Mouse (Mus musculus): Measurements from ENCODE around the gene 4931406P16Rik. TPM values are rescaled to one million over a fixed set of nuclear protein-coding genes. Genes with fewer than 3 reads are reported as not detected.
A peak's percentile ranks its signal among the peaks of the same experiment; 100 is the strongest.
"Not testable (repeated sequence)": the region's sequence is repeated elsewhere in the genome, so short reads cannot be mapped to it uniquely, and the experiment has no call there.

The 4931406P16Rik gene
- polyA plus RNA-seq, 1 experiment from 2014 or later: 51.8 TPM

DNA sequence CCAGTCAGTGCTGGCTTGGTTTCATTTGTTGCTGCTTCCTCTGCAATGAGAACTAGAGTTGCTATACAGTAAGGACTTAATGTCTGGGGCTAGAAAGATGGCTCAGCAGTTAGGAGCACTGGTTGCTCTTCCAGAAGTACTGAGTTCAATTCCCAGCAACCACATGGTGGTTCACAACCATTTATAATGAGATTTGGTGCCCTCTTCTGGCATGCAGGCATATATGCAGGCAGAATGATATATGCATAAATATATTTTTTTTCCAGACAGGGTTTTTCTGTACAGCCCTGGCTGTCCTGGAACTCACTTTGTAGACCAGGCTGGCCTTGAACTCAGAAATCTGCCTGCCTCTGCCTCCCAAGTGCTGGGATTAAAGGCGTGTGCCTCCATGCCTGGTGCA lies 23.2 kb upstream of the 4931406P16Rik start:
- H3K4me3 ChIP-seq; H3K27ac ChIP-seq; H3K9ac ChIP-seq; H3K4me2 ChIP-seq; ATAC-seq (ENCODE audit: borderline replicate concordance, extremely low read depth, low FRiP score, low TSS enrichment); H3K9me3 ChIP-seq; H3K27me3 ChIP-seq; H3K4me1 ChIP-seq; H3K36me3 ChIP-seq: not testable (repeated sequence)
- WGBS: 88% methylated on average over 1 of the region's 1 CpGs

GRCm38 (mm10) chr7:34327493-34327892 lies 14.1 kb upstream of the 4931406P16Rik start:
- Histone ChIP-seq H3K4me3 (no peak overlapping the region), H3K36me3 (no peaks in the 10 kb centered on the region), H3K4me2 (no peak overlapping the region), H3K27me3 (no peaks in the 10 kb centered on the region), H3K27ac (no peak overlapping the region), H3K9me3 (no peaks in the 10 kb centered on the region), H3K9ac (no peak overlapping the region), H3K4me1 (no peaks in the 10 kb centered on the region)
- ATAC-seq (ENCODE audit: borderline replicate concordance, extremely low read depth, low FRiP score, low TSS enrichment): no peak
- WGBS: 35% methylated on average over 3 of the region's 3 CpGs

DNA sequence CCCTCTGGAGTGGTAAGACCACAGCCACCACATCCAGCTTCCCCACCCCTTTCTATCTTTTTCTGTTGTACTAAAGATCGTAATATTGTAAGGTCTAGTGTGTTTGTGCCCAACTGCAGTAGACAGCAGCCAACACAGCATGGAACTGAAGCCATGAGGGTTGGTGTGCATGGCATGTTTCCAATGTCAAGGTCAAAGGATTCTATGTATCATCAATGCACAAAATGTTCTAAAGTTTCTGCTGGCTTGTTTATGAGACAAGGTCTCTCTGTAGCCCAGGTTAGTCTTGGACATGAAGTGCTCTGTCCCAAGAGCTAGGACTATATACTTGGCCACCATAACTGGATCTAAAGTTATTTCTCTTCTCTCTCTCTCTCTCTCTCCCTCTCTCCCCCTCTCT lies 11.5 kb upstream of the 4931406P16Rik start:
- no peak overlapping the region for H3K4me3 ChIP-seq
- no peaks in the 10 kb centered on the region for H3K27me3 ChIP-seq
- WGBS: 75% methylated on average over 1 of the region's 1 CpGs
- no peak for ATAC-seq (ENCODE audit: borderline replicate concordance, extremely low read depth, low FRiP score, low TSS enrichment)
- no peak overlapping the region for H3K4me2 ChIP-seq
- no peak overlapping the region for H3K27ac ChIP-seq
- H3K9me3 ChIP-seq: no peaks in the 10 kb centered on the region
- peaks cover 3% of the 10 kb centered on the region; the same call in 1 of the 2 replicates for H3K4me1 ChIP-seq
- no peaks in the 10 kb centered on the region for H3K36me3 ChIP-seq
- H3K9ac ChIP-seq: no peak overlapping the region

DNA sequence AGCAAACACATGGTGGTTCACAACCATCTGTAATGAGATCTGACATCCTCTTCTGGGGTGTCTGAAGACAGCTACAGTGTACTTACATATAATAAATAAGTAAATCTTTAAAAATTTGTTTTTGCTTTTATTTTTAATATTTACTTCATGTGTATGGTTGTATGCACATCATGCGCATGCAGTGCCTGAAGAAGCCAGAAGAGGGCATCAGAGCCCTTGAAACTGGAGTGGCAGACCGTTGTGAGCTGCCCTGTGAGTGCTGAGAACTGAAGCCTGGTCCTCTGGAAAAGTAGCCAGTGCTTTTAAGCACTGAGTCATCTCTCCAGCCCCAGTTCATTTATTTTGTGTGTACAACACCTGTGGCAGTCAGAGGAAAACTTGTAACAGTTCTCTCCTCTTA lies 10.7 kb upstream of the 4931406P16Rik start:
- no peak for ATAC-seq (ENCODE audit: borderline replicate concordance, extremely low read depth, low FRiP score, low TSS enrichment)
- H3K4me1 ChIP-seq: peaks cover 7% of the 10 kb centered on the region; the same call in 1 of the 2 replicates
- no peaks in the 10 kb centered on the region for H3K27me3 ChIP-seq
- no peaks in the 10 kb centered on the region for H3K36me3 ChIP-seq
- WGBS: 92% methylated on average over 2 of the region's 2 CpGs
- no peak overlapping the region for H3K4me2 ChIP-seq
- no peak overlapping the region for H3K9ac ChIP-seq
- no peaks in the 10 kb centered on the region for H3K9me3 ChIP-seq
- no peak overlapping the region for H3K4me3 ChIP-seq
- H3K27ac ChIP-seq: no peak overlapping the region

DNA sequence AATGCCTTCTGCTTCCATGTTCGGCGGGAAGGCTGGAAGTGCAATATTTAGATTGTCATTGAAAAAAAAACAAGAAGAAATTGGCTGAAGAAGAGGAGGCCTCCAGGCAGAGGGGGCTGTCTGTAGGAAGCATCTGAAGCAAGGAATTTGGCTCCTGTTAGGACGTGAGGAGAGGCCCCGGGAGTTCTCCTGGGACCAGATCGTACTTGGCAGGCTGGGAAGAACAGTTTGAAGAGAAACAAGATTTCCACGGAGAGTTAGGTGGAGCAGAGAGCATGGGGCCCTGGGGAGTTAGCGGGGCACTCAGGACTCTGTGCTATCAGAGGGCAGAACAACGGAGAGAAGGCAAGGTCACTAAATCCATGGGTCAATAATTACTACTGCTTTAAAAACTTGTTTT lies 10.0 kb upstream of the 4931406P16Rik start:
- Histone ChIP-seq H3K36me3 (no peaks in the 10 kb centered on the region), H3K27ac (0 out of 2 replicates have a peak overlapping the region, but pooled peaks have one; percentile 5), H3K27me3 (no peaks in the 10 kb centered on the region), H3K4me2 (no peak overlapping the region), H3K4me1 (peaks cover 14% of the 10 kb centered on the region), H3K4me3 (no peak overlapping the region), H3K9me3 (no peaks in the 10 kb centered on the region), H3K9ac (no peak overlapping the region)
- ATAC-seq (ENCODE audit: borderline replicate concordance, extremely low read depth, low FRiP score, low TSS enrichment): no peak
- WGBS: 54% methylated on average over 8 of the region's 8 CpGs

- Histone ChIP-seq H3K9ac (no peak overlapping the region), H3K27ac (no peak overlapping the region), H3K4me2 (no peak overlapping the region), H3K36me3 (no peaks in the 10 kb centered on the region), H3K4me3 (no peak overlapping the region), H3K4me1 (peaks cover 20% of the 10 kb centered on the region), H3K27me3 (no peaks in the 10 kb centered on the region), H3K9me3 (no peaks in the 10 kb centered on the region)
- WGBS: 82% methylated on average over 4 of the region's 4 CpGs
- ATAC-seq (ENCODE audit: borderline replicate concordance, extremely low read depth, low FRiP score, low TSS enrichment): no peak
Measured at GRCm38 (mm10) chr7:34321958-34322357, 8.6 kb upstream of the 4931406P16Rik start.

- Histone ChIP-seq H3K9ac (no peak overlapping the region), H3K4me2 (no peak overlapping the region), H3K4me1 (peaks cover 20% of the 10 kb centered on the region), H3K36me3 (no peaks in the 10 kb centered on the region), H3K4me3 (no peak overlapping the region), H3K27me3 (no peaks in the 10 kb centered on the region), H3K27ac (no peak overlapping the region), H3K9me3 (no peaks in the 10 kb centered on the region)
- ATAC-seq (ENCODE audit: borderline replicate concordance, extremely low read depth, low FRiP score, low TSS enrichment): no peak
- WGBS: 68% methylated on average over 5 of the region's 5 CpGs
Measured at GRCm38 (mm10) chr7:34321119-34321518, 7.8 kb upstream of the 4931406P16Rik start.

DNA sequence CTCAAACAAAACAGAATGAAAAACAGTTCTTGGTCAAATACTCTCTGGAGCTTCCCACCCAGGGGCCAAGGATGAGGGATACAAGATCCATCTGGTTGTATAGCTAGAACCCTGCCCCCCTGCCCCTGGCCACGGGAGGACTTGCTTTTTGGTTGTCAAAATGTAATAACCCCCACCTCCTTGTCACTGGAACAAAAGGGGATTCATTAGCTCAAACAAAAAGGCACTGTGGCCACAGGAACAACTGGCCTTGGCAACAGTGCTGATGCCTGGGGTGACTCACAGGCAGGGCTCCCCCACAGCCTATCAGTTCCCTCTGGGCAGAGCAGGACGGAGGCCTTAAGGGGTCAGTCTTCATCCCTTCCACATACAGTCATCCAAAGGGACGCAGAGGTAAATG lies 6.6 kb upstream of the 4931406P16Rik start:
- H3K27me3 ChIP-seq: no peaks in the 10 kb centered on the region
- no peak overlapping the region for H3K4me2 ChIP-seq
- no peaks in the 10 kb centered on the region for H3K36me3 ChIP-seq
- H3K4me1 ChIP-seq: peaks cover 20% of the 10 kb centered on the region
- ATAC-seq (ENCODE audit: borderline replicate concordance, extremely low read depth, low FRiP score, low TSS enrichment): no peak
- no peak overlapping the region; the same call in 1 of the 2 replicates for H3K27ac ChIP-seq
- WGBS: 39% methylated on average over 3 of the region's 3 CpGs
- H3K4me3 ChIP-seq: no peak overlapping the region
- no peaks in the 10 kb centered on the region for H3K9me3 ChIP-seq
- H3K9ac ChIP-seq: no peak overlapping the region

GRCm38 (mm10) chr7:34319123-34319522 lies 5.8 kb upstream of the 4931406P16Rik start:
- Histone ChIP-seq H3K4me1 (peaks cover 20% of the 10 kb centered on the region), H3K4me2 (no peak overlapping the region), H3K9me3 (no peaks in the 10 kb centered on the region), H3K36me3 (no peaks in the 10 kb centered on the region), H3K4me3 (no peak overlapping the region), H3K27ac (peak overlapping the region; percentile 79), H3K9ac (no peak overlapping the region), H3K27me3 (no peaks in the 10 kb centered on the region)
- WGBS: 65% methylated on average over 2 of the region's 2 CpGs
- ATAC-seq (ENCODE audit: borderline replicate concordance, extremely low read depth, low FRiP score, low TSS enrichment): no peak

DNA sequence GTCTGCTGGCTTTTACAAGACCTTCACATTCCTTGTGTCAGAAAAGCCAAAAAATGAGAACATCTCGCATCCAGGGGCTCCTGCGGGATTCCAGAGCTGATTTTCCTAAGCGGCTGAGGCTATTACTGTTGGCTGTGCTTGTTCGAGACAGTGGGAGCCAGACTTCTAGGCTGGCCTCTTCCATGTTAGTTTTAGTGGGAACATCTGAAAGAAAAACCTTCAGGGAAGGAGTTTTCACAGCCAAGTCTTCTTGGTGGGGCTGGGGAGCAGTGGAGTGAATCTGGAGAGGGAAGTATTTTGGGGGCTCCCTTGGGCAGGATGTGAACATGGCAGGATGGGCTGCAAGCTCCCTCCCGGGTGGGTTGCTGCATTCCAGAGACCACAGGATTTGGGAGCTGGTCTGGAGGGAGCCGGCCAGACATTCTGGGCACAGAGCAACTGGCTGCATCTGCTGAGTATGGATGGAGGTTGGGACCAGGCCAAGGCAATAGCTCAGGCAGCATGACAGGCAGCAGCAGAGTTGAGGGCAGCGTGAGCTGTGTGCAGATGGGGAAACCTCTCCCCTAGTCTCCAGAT lies 4.6 kb upstream of the 4931406P16Rik start:
- Histone ChIP-seq H3K27ac (peak overlapping the region; percentile 79), H3K27me3 (no peaks in the 10 kb centered on the region), H3K4me3 (no peak overlapping the region), H3K9ac (no peak overlapping the region), H3K9me3 (no peaks in the 10 kb centered on the region), H3K4me1 (peaks cover 25% of the 10 kb centered on the region), H3K36me3 (no peaks in the 10 kb centered on the region), H3K4me2 (no peak overlapping the region)
- peak; percentile 46; the same call in 1 of the 2 replicates for ATAC-seq (ENCODE audit: borderline replicate concordance, extremely low read depth, low FRiP score, low TSS enrichment)
- 38% methylated on average over 7 of the region's 7 CpGs for WGBS

- Histone ChIP-seq H3K27ac (peak overlapping the region; percentile 95), H3K36me3 (no peaks in the 10 kb centered on the region), H3K4me2 (peak overlapping the region; percentile 77), H3K9me3 (no peaks in the 10 kb centered on the region), H3K27me3 (no peaks in the 10 kb centered on the region), H3K9ac (peak overlapping the region; percentile 97), H3K4me3 (peak overlapping the region; percentile 97), H3K4me1 (peaks cover 33% of the 10 kb centered on the region)
- ATAC-seq (ENCODE audit: borderline replicate concordance, extremely low read depth, low FRiP score, low TSS enrichment): peak; percentile 85
- under 1% methylated on average over 69 of the region's 73 CpGs for WGBS
Measured at GRCm38 (mm10) chr7:34312786-34313442, 437 bp downstream of the 4931406P16Rik start.

DNA sequence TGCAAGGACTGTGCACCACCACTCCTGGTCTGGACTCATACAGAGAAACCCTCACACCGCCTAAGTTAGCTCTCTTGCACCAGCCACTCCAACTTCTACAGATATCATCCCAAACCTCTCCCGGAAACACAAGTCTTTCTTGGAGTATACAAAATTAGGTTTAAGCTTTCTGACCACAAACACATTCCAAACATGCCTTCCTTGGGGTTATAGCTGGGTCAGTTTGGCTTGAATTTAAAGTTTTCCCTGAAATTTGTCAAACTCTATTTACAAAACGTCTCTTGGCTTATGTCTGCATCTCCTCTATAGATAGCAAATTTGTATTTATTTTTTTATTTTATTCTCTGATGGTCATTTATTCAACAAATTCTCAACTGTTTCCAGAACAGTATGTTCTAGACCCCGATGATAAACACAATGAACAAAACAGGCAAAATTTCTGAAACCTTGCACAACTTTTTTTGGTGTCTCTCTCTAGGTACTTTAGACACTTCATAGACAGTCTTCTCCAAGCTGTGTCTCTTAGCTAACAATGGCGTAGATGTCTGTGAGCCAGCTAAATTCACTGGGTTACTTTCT lies 4.1 kb downstream of the 4931406P16Rik start:
- Histone ChIP-seq H3K4me2 (peak overlapping the region; percentile 25), H3K27me3 (no peaks in the 10 kb centered on the region), H3K4me1 (peaks cover 37% of the 10 kb centered on the region), H3K36me3 (no peaks in the 10 kb centered on the region), H3K4me3 (no peak overlapping the region), H3K27ac (peak overlapping the region; percentile 64), H3K9me3 (no peaks in the 10 kb centered on the region), H3K9ac (no peak overlapping the region)
- no peak for ATAC-seq (ENCODE audit: borderline replicate concordance, extremely low read depth, low FRiP score, low TSS enrichment)
- WGBS: 41% methylated on average over 5 of the region's 5 CpGs

Data from lung, embryonic 15.5 days (tissue).